Mouse (Mus musculus) testis, adult 2 months (tissue): ENCODE results near the gene Ubl4b. TPM values are rescaled to one million over a fixed set of nuclear protein-coding genes. Genes with fewer than 3 reads are reported as not detected.

ENCODE experiments used
- H3K27ac ChIP-seq: fragments of 200-500 bp; 2 replicates; pipeline ENCODE4 v1.5.1; 2012; ENCODE audit warnings: low read depth, low read length; ENCODE audit not compliant: control insufficient read depth, insufficient read depth
- H3K27me3 ChIP-seq: fragments of 200-500 bp; 2 replicates; pipeline ENCODE4 v1.6.1; 2012; ENCODE audit warnings: mild to moderate bottlenecking, low read length, moderate library complexity; ENCODE audit not compliant: control insufficient read depth, insufficient read depth
- H3K36me3 ChIP-seq: fragments of 200-500 bp; 2 replicates; pipeline ENCODE4 v1.6.1; 2012; ENCODE audit warnings: mild to moderate bottlenecking, low read length; ENCODE audit not compliant: control insufficient read depth, insufficient read depth
- H3K4me1 ChIP-seq: fragments of 200-500 bp; 2 replicates; pipeline ENCODE4 v1.6.1; 2012; ENCODE audit warnings: low read length; ENCODE audit not compliant: control insufficient read depth, insufficient read depth
- H3K4me3 ChIP-seq: fragments of 200-500 bp; 2 replicates; pipeline ENCODE4 v1.5.1; 2012; ENCODE audit warnings: low read depth, mild to moderate bottlenecking, low read length, moderate library complexity, mixed read lengths; ENCODE audit not compliant: control insufficient read depth
- CTCF ChIP-seq: fragments of 200-500 bp; IDR thresholded peaks from 2 replicates; pipeline ENCODE4 v1.5.1; 2012; ENCODE audit warnings: low read depth, mild to moderate bottlenecking, inconsistent platforms, low read length, moderate library complexity; ENCODE audit not compliant: control insufficient read depth, insufficient read depth, insufficient replicate concordance
- POLR2A ChIP-seq: fragments of 200-500 bp; IDR thresholded peaks from 2 replicates; pipeline ENCODE4 v1.6.1; 2012; ENCODE audit warnings: low read depth, mild to moderate bottlenecking, inconsistent platforms, low read length, moderate library complexity; ENCODE audit not compliant: control insufficient read depth
- polyA plus RNA-seq: library from polyadenylated mRNA; depleted of rRNA; stranded (reverse); fragments of >200 nt; gene quantifications from 2 replicates; pipeline ENCODE4 v1.2.3, GENCODE M21; 2012

Ubl4b gene
- polyA plus RNA-seq, 1 experiment: 255 TPM

DNA sequence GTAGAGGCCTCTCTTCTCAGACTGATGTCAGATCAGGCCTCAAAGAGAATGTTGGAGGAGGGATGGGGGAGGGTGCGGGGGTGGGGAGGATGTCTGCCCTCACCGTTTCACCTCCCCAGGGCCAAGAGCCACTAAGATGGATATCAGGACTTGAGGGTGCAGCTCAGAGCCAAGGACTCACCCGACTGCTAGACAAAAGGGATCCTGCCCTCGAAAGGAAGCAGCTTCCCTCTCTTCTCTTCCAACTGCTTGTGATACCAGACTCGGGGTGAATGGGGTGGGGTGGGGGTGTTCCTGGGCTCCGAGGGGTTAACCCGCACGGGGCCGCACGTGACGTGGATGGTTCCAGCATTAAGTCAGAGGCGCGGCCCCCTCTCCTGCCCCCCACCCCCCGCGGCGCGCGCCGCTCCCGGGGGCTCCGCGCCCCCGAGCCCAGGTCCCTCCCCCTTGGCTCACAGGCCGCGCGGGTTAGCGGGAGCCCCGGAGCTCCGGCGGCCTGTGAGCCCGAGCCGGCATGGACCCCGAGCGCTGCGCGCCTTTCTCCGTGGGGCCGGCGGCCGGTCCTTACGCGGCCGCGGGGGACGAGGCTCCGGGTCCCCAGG, 39.9 kb upstream of the Ubl4b start, which contains the start of gene Alx3:
Gene Alx3, plus strand, starts transcription at position 370 of the 602 bp plus-strand sequence.
- Histone ChIP-seq H3K27ac (no peak within 1 kb of the TSS), H3K4me3 (peak within 1 kb of the TSS; percentile 26), H3K36me3 (no peaks in the 10 kb centered on the region), H3K4me1 (peaks cover 18% of the 10 kb centered on the region), H3K27me3 (peaks cover 4% of the 10 kb centered on the region)
- TF ChIP-seq POLR2A (no peak), CTCF (no peak)

DNA sequence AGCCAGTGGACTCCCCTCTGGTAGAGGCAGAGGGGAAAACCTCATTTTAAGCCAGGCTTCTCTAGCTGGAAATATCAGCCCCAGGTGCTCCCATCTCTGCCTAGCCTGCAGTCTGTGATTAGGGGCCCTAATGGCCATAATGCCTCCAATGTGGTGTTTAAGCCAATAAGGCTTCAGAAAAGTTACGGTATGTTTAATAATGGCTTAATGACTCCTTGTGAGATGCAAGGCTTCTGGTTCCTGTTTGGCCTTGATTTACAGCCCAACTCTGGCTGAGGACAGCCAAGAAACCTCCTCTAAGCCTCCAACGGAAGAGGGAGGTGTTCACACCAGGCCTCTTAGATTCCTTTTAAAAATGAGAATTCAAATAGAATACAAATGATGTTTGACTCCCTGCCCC, 38.8 kb upstream of the Ubl4b start:
- H3K4me3 ChIP-seq: no peak overlapping the region
- peaks cover 18% of the 10 kb centered on the region for H3K4me1 ChIP-seq
- peaks cover 4% of the 10 kb centered on the region for H3K27me3 ChIP-seq
- no peak overlapping the region for H3K27ac ChIP-seq
- TF ChIP-seq POLR2A (no peak), CTCF (no peak)
- H3K36me3 ChIP-seq: no peaks in the 10 kb centered on the region

DNA sequence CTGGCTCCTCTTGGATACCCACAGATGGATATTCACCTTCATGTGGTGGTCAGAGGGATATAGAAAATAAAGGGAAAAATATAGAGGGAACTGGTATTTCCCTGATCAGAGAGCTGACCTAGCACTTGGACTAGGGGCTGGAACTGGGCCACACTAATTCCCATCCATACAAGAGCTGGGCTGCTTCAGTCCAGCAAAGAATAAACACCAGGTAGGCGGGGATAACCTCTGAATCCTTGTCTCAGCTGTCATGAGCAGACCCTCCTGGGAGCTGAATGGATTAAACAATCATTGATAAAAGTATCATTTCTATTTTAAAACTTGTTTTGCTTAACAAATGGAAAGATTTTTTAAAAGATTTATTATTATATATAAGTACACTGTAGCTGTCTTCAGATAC, 36.7 kb upstream of the Ubl4b start:
- Histone ChIP-seq H3K4me1 (peaks cover 16% of the 10 kb centered on the region), H3K27me3 (peaks cover 2% of the 10 kb centered on the region)
- TF ChIP-seq CTCF (no peak), POLR2A (no peak)

DNA sequence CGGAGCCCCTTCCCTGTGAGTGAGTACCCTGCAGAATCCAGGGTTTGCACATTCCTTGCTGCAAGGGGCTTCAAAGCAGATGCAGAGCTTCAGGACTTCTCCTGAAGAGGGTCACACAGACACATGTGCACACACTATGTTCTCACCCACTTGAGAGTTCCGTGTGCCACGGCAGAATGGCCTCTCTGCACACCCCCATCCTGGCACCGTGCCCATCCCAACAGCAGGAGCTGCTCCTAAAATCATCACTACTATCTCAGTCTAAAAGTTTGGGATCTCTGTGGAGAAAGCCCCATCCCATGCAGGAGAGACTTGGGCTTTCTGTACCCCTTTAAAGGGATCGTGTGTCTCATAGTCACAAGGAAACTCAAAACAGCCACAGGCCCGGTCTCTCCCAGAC, 31.6 kb upstream of the Ubl4b start:
- peaks cover 5% of the 10 kb centered on the region; the same call in 1 of the 2 replicates for H3K4me1 ChIP-seq
- H3K4me3 ChIP-seq: no peak overlapping the region
- H3K27me3 ChIP-seq: no peaks in the 10 kb centered on the region
- no peak for TF ChIP-seq CTCF
- no peak for TF ChIP-seq POLR2A
- H3K36me3 ChIP-seq: no peaks in the 10 kb centered on the region
- no peak overlapping the region for H3K27ac ChIP-seq

More for the DNA sequence above, 36.7 kb upstream of the Ubl4b start:
- no peaks in the 10 kb centered on the region for H3K36me3 ChIP-seq
- H3K4me3 ChIP-seq: no peak overlapping the region
- H3K27ac ChIP-seq: no peak overlapping the region

DNA sequence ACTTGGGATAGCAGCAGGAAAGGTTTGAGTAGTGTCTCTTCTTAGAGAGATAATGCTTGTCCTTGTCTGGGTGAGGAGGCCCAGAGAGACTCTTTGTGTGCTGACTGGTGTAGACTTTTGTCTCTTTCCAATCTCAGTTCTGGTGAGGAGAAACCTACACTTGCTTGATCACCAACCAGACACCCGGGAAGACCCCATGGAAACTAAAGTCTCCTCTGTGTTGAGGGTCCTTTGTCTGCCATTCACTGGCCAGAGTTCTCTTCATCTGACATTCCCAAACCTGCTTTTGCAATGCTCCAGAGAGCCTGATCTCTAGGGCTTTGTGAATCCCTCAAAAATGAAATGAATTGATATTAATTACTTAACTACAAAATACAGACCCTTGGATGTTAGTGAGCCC, 29.0 kb upstream of the Ubl4b start:
- Histone ChIP-seq H3K4me3 (no peak overlapping the region), H3K36me3 (no peaks in the 10 kb centered on the region), H3K27me3 (no peaks in the 10 kb centered on the region), H3K4me1 (peaks cover 5% of the 10 kb centered on the region; the same call in 1 of the 2 replicates), H3K27ac (no peak overlapping the region)
- TF ChIP-seq POLR2A (no peak), CTCF (no peak)

DNA sequence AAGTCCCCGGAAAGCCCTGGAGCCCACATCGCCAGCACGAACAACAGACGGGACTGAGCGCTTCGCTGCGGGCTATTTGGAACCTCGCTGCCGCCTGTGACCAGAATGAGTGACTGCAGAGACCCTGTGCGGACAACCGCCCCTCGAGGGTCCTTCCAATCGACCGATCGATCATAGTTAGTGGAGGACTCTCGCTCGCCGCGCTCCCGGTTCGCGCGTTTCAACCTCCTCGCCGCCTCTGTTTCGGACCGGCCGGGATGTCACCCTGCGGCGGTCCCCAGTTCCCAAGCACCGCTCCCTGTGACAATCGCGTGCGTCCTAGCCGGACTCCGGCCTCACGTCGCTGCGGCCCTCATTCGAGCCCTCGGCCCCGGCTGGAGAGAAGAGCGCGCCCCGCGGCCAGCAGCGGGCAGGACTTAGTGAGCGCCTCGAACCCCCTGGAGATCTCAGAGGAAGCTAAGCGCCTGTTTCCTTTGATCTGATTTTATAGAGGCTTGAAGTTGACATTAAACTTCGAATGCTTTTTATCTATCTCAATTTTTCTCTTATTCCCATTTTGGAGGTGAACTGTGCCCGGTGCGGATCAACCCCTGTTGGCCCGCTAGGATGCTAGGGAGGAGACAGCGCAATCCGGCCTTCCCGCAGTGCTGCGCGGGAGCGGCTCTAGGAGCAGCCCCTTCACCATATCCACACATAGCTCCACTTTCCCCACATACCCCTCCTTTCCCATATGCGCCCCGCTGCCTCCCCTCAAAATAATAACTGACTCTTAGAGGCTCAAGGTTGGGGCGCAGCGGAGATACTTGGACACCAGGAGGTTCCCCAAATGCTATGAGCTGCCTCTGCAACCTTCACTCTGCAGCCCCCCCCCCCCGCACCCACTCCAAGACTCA, 28.2 kb upstream of the Ubl4b start:
- H3K4me1 ChIP-seq: peaks cover 5% of the 10 kb centered on the region; the same call in 1 of the 2 replicates
- H3K27ac ChIP-seq: no peak overlapping the region
- H3K36me3 ChIP-seq: no peaks in the 10 kb centered on the region
- H3K4me3 ChIP-seq: peak overlapping the region; percentile 48
- TF ChIP-seq POLR2A: no peak
- no peak for TF ChIP-seq CTCF
- H3K27me3 ChIP-seq: no peaks in the 10 kb centered on the region

DNA sequence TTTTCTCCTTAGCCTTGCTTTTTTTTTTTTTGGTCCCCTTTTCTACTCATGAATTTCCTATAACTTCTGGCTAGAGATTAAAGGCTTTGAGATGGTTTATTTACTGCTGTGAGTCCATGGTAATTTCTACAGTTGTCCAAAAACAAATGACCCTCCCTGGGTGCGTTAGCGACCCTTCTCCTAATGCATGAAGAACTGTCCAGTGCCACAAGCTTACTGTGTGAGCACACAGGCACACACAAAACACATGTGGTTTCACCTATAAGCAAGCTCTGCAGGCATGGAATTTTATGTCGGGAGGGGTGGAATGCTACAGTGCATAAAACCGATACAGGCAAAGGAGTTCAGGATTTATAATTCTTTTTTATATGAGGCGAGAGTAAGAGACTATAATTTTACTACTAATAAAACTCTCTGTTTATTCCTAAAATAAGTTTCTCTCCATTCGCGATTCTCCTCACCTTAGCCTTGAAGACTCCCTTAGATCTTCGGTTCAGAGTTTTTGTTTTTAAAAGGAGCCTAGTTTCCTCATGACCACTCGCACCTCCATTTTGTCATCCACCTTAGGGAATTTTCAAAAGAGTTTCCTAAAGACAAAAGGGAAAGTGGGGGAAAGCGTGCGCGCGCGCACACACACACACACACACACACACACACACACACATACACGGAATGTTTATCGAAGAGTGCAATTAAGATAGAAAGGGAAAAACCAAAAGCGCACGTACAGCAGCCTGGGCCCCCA, 27.4 kb upstream of the Ubl4b start:
- Histone ChIP-seq H3K27ac (no peak overlapping the region), H3K27me3 (no peaks in the 10 kb centered on the region)
- TF ChIP-seq CTCF (no peak), POLR2A (no peak)

More for the DNA sequence above, 27.4 kb upstream of the Ubl4b start:
- H3K36me3 ChIP-seq: no peaks in the 10 kb centered on the region
- no peak overlapping the region; the same call in 1 of the 2 replicates for H3K4me3 ChIP-seq
- H3K4me1 ChIP-seq: peaks cover 5% of the 10 kb centered on the region; the same call in 1 of the 2 replicates
